Mouse (Mus musculus) retina, embryonic 14.5 days (tissue): ENCODE measurements around the gene 1810010H24Rik.
"Not testable (repeated sequence)": the region's sequence is repeated elsewhere in the genome, so short reads cannot be mapped to it uniquely, and the experiment has no call there.

Source experiments
- DNase-seq: peaks from one replicate; pipeline ENCODE4 v3.0.0-alpha.2; 2015; ENCODE audit warnings: low spot score

The 1810010H24Rik gene

DNA sequence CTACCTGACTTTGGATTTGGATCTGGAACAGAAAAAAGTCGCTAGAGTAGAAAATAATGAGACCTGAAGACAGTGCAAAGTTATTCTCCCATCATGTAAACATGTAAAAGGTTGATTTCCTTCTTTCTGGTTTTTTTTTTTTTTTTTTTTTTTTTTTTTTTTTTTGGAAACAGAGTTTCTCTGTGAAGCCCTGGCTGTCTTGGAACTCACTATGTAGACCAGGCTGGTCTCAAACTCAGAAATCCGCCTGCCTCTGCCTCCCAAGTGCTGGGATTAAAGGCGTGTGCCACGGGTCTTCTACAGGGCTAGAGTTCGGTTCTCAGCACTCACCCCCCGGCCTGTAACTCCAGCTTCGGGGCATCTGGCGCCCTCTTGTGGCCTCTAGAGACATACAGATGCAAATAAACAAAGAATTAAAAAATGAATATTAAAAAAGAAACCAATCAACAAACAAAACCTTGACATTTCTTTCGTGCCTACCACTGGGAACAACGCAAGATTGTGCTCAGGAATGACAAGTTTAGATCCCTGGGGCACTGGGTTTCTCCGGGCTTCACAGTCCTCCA lies 11.4 kb upstream of the 1810010H24Rik start:
- no peak for DNase-seq

GRCm38 (mm10) chr11:107014597-107015309 lies 10.7 kb upstream of the 1810010H24Rik start:
- DNase-seq = no peak

DNA sequence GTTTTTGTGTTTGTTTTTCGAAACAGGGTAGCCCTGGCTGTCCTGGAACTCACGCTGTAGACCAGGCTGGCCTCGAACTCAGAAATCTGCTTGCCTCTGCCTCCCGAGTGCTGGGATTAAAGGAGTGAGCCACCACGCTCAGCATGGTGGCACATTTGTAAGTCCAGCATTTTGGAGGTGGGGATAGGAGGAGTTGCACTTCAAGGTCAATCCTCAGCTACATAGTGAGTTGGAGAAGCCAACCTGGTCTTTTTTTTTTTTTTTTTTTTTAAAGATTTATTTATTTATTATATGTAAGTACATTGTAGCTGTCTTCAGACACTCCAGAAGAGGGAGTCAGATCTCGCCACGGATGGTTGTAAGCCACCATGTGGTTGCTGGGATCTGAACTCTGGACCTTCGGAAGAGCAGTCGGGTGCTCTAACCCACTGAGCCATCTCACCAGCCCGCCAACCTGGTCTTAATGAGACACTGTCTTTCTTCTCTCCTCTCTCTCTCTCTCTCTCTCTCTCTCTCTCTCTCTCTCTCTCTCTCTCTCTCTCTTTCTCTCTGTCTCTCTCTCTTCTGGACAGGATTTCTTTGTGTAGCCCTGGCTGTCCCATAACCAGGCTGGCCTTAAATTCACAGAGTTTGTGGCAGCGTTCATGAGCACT lies 9.8 kb upstream of the 1810010H24Rik start:
- DNase-seq = not testable (repeated sequence)

DNA sequence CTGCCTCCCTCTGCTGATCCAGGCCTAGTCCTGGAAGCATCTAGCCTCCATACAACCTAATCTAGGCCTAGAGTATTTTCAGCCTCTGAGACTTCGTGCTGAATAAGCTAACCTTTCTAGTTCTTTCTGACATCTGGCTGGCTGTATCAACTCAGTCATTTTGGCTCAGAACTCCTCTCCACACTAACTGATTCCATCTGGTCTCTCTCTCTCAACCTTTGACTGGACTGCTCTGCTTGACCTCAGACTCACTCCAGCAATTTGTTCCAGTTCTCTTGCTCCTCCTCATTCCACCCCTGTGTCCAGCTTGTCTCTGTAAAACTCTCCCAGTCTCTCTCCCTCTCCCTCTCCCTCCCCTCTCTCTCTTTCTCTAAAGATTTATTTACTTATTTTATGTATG lies 8.6 kb upstream of the 1810010H24Rik start:
- no peak for DNase-seq

DNA sequence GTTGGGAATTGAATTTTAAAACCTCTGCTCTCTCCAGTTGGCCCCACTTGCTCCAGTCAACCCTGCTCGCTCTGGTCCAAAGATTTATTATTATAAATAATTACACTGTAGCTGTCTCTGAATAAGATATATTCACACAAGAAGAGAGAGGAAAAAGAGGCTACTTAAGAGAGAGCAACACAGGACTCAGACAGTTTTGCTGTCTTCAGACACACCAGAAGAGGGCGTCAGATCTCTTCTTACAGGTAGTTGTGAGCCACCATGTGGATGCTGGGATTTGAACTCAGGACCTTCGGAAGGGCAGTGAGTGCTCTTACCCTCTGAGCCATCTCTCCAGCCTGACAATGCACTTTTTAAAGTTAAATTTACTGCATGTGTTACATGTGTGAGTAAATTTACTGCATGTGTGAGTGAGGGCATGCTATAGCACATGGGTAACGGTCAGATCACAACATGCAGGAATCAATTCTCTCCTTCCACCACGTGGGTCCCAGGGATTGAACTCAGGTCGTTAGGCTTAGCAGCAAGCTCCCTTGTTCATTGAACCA lies 8.1 kb upstream of the 1810010H24Rik start:
- no peak for DNase-seq

DNA sequence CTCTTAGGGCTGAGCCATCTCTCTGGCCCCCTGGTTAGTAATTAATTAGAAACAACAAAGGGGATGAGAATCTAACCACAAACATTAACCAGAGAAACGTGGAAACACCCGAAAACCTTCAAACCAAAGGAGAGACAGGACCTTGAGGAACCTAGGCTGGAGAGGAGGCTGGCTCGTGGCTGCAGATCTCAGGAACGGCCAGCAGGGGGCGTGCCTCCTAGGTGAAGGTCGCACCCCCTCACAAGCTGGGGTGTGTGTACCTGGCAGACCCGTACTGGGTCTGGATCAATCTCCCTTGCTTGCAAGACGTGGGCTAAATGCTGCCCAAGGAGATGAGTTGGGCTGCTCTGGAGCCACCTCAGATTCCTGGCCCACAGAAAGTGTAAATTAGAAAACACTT lies 6.9 kb upstream of the 1810010H24Rik start:
- DNase-seq = no peak

- DNase-seq = no peak
Measured at GRCm38 (mm10) chr11:107019318-107019717, 6.2 kb upstream of the 1810010H24Rik start.

DNA sequence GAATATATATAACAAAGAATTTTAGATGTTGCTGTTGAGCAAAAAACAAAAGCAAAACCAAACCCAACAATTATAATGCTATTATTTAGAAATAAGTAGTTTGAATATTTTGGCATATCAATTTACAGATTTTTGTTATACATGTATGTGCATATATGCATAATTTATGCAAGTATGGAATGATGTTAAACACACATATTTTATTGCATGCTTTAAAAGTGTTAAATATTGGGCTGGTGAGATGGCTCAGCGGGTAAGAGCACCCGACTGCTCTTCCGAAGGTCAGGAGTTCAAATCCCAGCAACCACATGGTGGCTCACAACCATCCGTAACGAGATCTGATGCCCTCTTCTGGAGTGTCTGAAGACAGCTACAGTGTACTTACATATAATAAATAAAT lies 5.8 kb upstream of the 1810010H24Rik start:
- not testable (repeated sequence) for DNase-seq

DNA sequence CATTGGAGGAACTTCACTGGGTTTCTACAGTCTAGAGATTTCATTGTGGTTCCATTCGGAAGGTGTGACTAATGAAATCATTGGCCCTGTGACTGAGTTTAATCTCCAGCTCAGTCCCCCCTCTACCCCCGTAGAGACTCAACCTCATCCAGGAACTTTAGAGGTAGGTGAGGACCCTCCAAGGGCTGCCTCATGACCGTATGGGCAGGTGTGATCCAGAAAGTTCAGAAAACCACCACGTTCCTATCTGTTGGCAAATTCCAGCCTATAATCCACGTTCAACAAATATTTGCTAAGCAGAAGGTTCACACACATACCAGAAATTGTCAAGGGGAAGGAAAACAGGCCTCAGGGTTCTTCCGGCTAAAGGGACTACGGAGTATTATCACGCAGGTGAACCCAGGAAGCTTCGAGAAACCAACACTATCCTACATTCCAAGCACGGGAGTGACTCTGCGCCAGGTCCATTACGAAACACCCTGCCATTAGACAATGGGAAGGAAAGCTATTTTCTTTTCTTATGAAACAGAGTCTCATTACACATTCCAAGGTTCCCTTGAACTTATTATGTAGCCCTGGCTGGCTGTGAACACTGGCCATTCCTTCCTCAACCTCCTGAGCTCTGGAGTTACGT lies 3.3 kb upstream of the 1810010H24Rik start:
- DNase-seq = no peak

GRCm38 (mm10) chr11:107024406-107024805 lies 1.1 kb upstream of the 1810010H24Rik start:
- no peak for DNase-seq

- DNase-seq = peak; percentile 65
Measured at GRCm38 (mm10) chr11:107026554-107027430, 1.3 kb downstream of the 1810010H24Rik start.

DNA sequence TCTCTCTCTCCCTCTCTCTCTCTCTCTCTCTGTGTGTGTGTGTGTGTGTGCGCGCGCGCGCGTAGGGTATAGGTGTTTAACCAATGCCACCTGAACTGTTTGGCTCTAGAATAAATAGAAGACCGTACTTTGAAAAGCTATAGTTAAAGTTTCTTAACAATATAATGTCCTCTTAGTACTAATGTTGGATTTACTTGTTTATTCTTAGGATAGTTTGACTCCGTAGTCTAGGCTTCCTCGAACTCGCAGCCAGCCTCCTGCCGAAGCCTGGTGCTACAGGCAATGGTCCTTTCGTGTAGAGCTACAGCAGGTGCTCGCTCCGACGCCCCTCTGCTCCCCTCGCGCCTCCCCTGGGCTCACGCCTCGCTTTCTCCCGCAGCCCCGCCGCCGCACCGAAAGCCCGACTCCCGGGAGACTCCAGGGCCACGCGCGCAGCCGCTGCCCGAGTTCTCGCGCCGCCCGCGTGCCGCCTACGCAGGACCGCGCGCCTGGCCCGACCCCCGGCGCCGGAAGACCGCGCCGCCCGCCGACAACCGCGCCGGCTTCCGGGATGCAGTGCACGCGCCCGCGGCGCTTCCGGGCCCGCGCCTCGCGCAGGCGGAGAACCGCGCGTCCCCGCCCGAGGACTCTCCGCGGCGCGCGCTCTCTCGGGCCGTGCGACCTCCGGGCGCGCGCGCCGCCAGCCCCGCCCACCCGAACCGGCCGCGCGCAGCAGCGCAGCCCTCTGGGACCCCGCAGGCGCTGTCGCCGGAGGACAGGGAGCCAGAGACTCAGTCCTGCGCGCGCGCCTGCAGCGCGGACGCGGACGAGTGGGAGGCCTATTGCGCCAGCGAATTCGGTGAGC lies 2.2 kb downstream of the 1810010H24Rik start:
- peak; percentile 93 for DNase-seq

DNA sequence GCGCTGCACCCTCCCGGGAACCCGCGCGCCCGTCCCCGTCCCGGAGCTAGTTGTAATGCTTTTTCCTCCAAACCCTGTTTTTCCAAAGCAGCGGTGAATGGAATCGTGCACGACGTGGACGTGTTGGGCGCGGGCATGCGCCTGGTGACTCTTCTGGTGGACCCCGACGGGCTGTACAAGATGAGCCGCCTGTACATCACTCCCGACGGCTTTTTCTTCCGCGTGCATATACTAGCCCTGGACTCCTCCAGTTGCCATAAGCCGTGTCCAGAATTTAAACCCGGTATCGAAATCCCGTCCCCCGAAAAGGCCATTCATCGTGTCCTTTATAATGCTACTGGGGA lies 2.8 kb downstream of the 1810010H24Rik start:
- DNase-seq = no peak

DNA sequence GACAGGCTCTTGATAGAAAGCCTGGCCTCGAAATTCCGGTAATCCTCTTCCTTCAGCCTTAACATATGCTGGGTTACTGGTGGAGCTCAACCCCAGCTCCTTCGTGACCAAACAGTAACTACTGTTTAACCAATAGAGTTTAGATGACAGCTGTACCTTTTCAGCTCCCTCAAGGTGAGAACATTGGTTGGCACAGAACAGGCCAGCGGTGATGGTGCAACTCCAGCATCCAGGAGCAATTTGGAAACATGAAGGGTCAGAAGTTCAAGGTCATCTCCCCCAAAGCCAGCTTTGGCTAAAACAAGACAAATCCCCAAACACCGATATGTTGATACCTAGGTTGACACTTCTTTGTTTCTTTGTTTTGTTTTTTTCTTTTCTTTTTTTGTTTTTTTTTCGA lies 3.3 kb downstream of the 1810010H24Rik start:
- no peak for DNase-seq

DNA sequence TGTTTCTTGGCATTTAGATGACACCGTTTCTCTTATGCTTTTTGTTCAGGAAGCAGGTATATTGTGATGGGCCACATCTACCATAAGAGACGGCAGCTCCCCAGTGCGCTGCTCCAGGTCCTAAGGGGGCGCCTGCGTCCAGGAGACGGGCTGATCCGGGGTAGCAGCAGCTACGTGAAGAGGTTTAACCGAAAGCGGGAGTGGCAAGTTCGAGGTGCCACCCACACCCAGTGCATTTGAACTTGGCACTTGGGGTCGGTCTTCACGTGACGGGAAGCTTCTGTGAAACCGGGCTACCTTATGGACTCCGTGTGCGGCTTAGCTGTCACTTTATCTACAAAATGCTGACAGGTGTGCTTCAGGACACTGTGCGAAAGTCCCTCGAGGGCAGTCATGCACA lies 4.1 kb downstream of the 1810010H24Rik start:
- no peak for DNase-seq

- no peak for DNase-seq
Measured at GRCm38 (mm10) chr11:107031635-107032034, 6.2 kb downstream of the 1810010H24Rik start.

DNA sequence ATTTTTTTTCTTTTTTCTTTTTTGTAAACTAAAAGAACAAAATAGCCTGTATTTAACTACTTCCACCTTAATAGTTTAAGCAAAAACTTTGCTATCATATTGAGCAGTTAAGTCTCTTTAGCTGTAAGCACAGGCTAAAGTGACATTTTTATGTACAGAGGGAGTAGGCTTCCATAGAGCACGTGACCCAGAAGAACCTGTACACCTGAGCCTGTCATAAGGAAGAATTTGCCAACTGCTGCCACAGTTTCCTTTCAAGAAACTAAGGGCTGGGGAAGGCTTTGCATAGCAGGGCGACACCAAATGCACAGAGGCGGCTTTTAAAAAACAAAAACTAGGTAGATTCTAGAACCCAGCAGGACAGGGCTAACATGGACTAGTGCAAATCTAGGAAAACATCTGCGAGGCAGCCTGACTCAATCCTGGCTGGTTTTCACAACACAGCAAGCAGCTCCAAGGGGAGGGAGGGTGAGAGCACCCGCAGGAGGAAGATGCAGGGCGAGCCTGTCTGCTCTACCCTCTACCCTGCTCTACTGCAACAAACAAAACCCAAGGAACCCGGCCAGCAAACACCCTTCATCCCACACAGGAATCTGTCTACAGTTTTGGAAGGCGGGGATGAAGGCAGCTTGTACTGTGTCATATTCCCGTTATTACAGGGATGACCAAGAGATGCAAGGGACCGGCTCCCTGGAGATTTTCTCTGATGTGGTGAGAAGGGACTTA lies 8.8 kb downstream of the 1810010H24Rik start:
- DNase-seq = no peak

DNA sequence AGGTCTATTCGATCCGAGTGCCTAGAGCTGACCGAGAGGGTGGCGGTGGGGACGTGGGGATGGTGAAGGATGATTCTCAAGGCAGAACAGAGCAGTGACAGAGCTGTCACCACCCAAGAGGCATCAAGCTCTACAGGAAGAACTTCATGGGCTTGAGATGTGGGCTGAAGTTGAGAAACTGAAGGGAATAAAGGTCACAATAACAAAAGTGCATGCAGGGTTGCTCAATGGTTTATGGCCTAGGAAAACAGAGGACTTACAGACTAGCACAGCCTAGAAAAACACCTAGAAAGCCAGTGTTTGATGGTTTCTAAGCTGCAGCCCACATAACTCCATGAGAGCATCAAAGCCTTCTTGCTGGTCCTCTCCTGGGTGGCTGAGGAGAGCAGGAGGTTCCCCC lies 13.9 kb downstream of the 1810010H24Rik start:
- no peak for DNase-seq

GRCm38 (mm10) chr11:107041396-107041795 lies 15.9 kb downstream of the 1810010H24Rik start:
- DNase-seq = no peak

GRCm38 (mm10) chr11:107043361-107043760 lies 17.9 kb downstream of the 1810010H24Rik start:
- no peak for DNase-seq
